Mouse (Mus musculus): Measurements from ENCODE around the gene Hk3. TPM values are rescaled to one million over a fixed set of nuclear protein-coding genes. Genes with fewer than 3 reads are reported as not detected.
A peak's percentile ranks its signal among the peaks of the same experiment; 100 is the strongest.

The Hk3 gene
- polyA plus RNA-seq, 1 experiment from 2014 or later: 1.2 TPM

DNA sequence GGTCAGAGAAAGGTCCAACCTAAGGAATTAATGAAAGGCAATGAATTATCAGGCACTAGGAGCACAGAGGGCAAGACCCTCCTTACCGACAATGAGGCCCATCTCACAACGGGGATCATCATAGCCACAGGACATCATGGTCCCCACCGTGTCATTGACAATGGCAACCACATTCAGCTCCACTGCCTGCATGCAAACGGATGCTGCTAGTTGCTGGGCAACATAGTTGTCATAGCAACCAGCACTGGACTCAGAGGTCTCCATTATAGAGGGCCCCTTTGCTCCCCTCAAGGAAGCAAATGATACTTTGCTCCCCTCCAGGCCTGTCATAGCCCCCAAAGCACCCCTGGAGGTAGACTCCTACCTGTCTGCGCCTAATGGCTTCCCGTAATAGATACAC, 12.6 kb downstream of the Hk3 start:
- Histone ChIP-seq H3K9ac (ENCODE audit: low read depth, low read length) (no peak overlapping the region), H3K9me3 (ENCODE audit: control insufficient read depth, low read length) (no peaks in the 10 kb centered on the region), H3K4me3 (ENCODE audit: low read length) (no peak overlapping the region), H3K36me3 (ENCODE audit: control insufficient read depth, insufficient read depth, low read length) (peaks cover under 1% of the 10 kb centered on the region; the same call in 1 of the 2 replicates), H3K27me3 (replicated peaks; ENCODE audit: control insufficient read depth, insufficient read depth, low read length) (no peaks in the 10 kb centered on the region; the same call in 1 of the 2 replicates), H3K4me2 (ENCODE audit: low read length) (no peak overlapping the region), H3K4me1 (ENCODE audit: control insufficient read depth, insufficient read depth, low read depth, low read length) (peaks cover 16% of the 10 kb centered on the region), H3K27ac (ENCODE audit: low read depth, low read length) (no peak overlapping the region)
- ATAC-seq: peak; percentile 57
- 25% methylated on average over 6 of the region's 6 CpGs for WGBS

DNA sequence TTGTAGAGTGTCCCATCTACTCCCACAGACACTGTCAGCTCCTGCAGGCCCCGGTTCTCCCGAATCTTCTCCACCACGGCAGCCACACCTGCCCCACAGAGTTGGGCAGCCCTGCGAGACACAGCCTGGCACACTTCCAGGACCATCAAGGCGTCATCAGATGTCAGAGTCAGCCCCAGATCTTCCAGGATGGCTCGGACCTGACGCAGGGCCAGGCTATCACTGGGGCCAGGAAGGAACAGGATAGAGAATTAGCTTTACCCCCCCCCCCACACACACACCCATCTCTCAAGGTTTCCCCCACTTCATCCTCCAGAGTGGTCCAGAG, 14.8 kb downstream of the Hk3 start:
- 65% methylated on average over 7 of the region's 7 CpGs for WGBS
- peaks cover 2% of the 10 kb centered on the region; the same call in 1 of the 2 replicates for H3K27me3 ChIP-seq (replicated peaks; ENCODE audit: control insufficient read depth, insufficient read depth, low read length)
- H3K4me3 ChIP-seq (ENCODE audit: low read length): no peak overlapping the region
- H3K4me1 ChIP-seq (ENCODE audit: control insufficient read depth, insufficient read depth, low read depth, low read length): peaks cover 10% of the 10 kb centered on the region
- H3K36me3 ChIP-seq (ENCODE audit: control insufficient read depth, insufficient read depth, low read length): peaks cover 9% of the 10 kb centered on the region; the same call in 1 of the 2 replicates
- no peak overlapping the region for H3K9ac ChIP-seq (ENCODE audit: low read depth, low read length)
- H3K27ac ChIP-seq (ENCODE audit: low read depth, low read length): no peak overlapping the region
- ATAC-seq: no peak
- no peaks in the 10 kb centered on the region for H3K9me3 ChIP-seq (ENCODE audit: control insufficient read depth, low read length)
- H3K4me2 ChIP-seq (ENCODE audit: low read length): no peak overlapping the region

DNA sequence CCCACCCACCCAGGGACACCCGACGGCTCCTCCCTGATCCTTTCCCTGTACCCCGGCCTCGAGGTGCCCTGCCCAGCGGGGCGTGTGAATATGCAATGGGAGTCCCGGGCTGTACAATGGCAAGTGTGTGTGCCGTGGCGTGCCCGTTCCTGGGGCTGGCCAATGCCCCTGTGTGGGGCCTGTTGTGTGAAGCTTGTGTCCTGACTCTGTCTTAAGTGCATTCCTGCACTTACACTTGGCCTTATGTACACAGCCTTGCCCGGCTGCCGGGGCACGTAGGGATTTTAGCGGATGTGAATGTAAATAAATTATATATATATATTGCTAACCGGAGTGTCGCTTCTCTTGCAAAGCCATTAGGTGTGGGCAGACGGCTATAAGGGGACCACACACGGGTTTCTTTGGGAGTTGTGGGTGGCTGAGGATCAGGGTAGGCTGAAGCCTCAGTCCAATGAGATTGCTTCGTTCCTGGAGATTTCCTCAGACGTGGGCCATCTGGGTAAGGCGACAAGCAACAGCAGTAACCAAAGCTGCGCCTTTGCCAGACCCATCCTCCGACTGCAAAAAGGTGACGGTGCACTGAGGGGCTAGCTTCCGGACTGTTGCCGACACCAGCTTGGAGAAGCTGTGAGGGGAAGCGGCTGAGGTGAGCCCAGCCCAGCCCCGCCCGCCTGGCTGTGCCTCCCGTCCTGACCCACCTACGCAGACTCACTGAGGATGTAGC, 15.3 kb downstream of the Hk3 start:
- H3K27ac ChIP-seq (ENCODE audit: low read depth, low read length): no peak overlapping the region
- 59% methylated on average over 31 of the region's 31 CpGs for WGBS
- H3K36me3 ChIP-seq (ENCODE audit: control insufficient read depth, insufficient read depth, low read length): peaks cover 9% of the 10 kb centered on the region; the same call in 1 of the 2 replicates
- no peak for ATAC-seq
- H3K4me2 ChIP-seq (ENCODE audit: low read length): no peak overlapping the region
- H3K27me3 ChIP-seq (replicated peaks; ENCODE audit: control insufficient read depth, insufficient read depth, low read length): peaks cover 2% of the 10 kb centered on the region; the same call in 1 of the 2 replicates
- no peak overlapping the region for H3K4me3 ChIP-seq (ENCODE audit: low read length)
- peaks cover 10% of the 10 kb centered on the region for H3K4me1 ChIP-seq (ENCODE audit: control insufficient read depth, insufficient read depth, low read depth, low read length)
- H3K9me3 ChIP-seq (ENCODE audit: control insufficient read depth, low read length): no peaks in the 10 kb centered on the region
- H3K9ac ChIP-seq (ENCODE audit: low read depth, low read length): no peak overlapping the region

DNA sequence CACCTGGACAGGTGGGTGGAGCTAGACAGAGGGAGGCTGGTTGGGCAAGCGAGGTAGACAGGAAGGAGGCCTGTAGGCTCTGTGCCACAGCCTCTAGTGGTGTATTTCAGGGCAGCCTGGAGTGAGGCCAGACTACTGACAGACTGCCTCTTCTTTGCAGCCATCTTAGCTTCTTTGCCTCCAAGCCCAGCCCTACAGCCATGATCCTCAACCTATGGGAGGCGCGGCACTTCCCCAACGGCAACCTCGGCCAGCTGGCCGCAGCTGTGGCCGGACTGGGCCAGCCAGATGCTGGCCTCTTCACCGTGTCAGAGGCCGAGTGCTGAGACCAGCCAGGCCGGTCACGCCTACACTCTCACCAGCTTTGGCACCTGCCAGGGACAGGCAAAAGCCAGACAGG, 16.5 kb downstream of the Hk3 start:
- H3K4me2 ChIP-seq (ENCODE audit: low read length): no peak overlapping the region
- H3K9me3 ChIP-seq (ENCODE audit: control insufficient read depth, low read length): no peaks in the 10 kb centered on the region
- no peak overlapping the region for H3K9ac ChIP-seq (ENCODE audit: low read depth, low read length)
- ATAC-seq: no peak
- peaks cover 2% of the 10 kb centered on the region; the same call in 1 of the 2 replicates for H3K27me3 ChIP-seq (replicated peaks; ENCODE audit: control insufficient read depth, insufficient read depth, low read length)
- WGBS: 67% methylated on average over 11 of the region's 11 CpGs
- H3K4me1 ChIP-seq (ENCODE audit: control insufficient read depth, insufficient read depth, low read depth, low read length): peaks cover 10% of the 10 kb centered on the region
- H3K27ac ChIP-seq (ENCODE audit: low read depth, low read length): no peak overlapping the region
- H3K4me3 ChIP-seq (ENCODE audit: low read length): no peak overlapping the region
- peaks cover 9% of the 10 kb centered on the region; the same call in 1 of the 2 replicates for H3K36me3 ChIP-seq (ENCODE audit: control insufficient read depth, insufficient read depth, low read length)

DNA sequence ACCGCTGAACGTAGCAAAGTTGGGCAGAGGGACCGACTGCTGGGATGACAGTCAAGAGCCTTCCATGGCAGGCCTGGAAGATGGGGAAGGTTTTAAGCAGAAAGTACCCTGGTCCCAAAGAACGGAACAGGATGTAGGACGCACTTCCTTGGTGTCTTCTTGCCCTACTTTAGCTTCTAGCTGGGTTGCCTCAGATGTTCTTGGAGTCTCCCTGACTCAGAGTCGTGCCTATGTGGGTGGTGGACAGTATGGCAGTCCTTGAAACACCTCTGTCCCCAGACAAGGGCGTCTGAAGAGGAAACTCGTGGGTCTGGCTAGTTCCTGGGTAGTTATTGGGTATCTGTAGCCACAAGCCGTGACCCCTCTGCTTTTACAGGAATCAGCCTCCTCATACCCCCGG, 19.1 kb downstream of the Hk3 start:
- H3K9me3 ChIP-seq (ENCODE audit: control insufficient read depth, low read length): no peaks in the 10 kb centered on the region
- peaks cover 2% of the 10 kb centered on the region; the same call in 1 of the 2 replicates for H3K27me3 ChIP-seq (replicated peaks; ENCODE audit: control insufficient read depth, insufficient read depth, low read length)
- no peak overlapping the region for H3K9ac ChIP-seq (ENCODE audit: low read depth, low read length)
- H3K4me2 ChIP-seq (ENCODE audit: low read length): no peak overlapping the region
- H3K4me1 ChIP-seq (ENCODE audit: control insufficient read depth, insufficient read depth, low read depth, low read length): no peaks in the 10 kb centered on the region
- H3K27ac ChIP-seq (ENCODE audit: low read depth, low read length): no peak overlapping the region
- ATAC-seq: no peak
- H3K4me3 ChIP-seq (ENCODE audit: low read length): no peak overlapping the region
- H3K36me3 ChIP-seq (ENCODE audit: control insufficient read depth, insufficient read depth, low read length): peaks cover 15% of the 10 kb centered on the region; the same call in 1 of the 2 replicates
- 89% methylated on average over 10 of the region's 10 CpGs for WGBS

DNA sequence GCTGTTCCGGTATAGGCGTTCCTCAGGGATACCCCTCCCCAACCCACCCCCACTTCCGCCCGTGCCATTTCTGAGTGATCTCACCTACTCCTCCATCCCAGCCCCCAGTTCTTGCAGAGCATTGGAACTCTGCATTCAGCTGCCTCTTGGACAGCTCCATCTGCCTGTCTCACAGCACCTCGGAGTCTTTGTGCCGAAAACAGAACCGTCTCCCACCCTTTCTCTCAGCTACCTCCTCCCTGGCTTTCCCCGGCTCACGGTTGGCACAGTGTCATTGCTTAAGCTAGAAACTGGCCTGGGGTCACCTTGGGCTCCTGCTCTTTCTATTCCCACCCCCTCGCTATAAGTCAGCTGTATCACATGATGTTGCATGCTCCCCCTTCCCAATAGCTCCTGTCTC, 20.8 kb downstream of the Hk3 start:
- Histone ChIP-seq H3K36me3 (ENCODE audit: control insufficient read depth, insufficient read depth, low read length) (peaks cover 15% of the 10 kb centered on the region; the same call in 1 of the 2 replicates), H3K9me3 (ENCODE audit: control insufficient read depth, low read length) (no peaks in the 10 kb centered on the region), H3K27me3 (replicated peaks; ENCODE audit: control insufficient read depth, insufficient read depth, low read length) (0 out of 2 replicates have a peak, but pooled peaks cover 2% of the 10 kb centered on the region), H3K27ac (ENCODE audit: low read depth, low read length) (no peak overlapping the region), H3K4me2 (ENCODE audit: low read length) (no peak overlapping the region), H3K4me3 (ENCODE audit: low read length) (no peak overlapping the region), H3K4me1 (ENCODE audit: control insufficient read depth, insufficient read depth, low read depth, low read length) (no peaks in the 10 kb centered on the region), H3K9ac (ENCODE audit: low read depth, low read length) (no peak overlapping the region)
- 84% methylated on average over 10 of the region's 10 CpGs for WGBS
- ATAC-seq: no peak

DNA sequence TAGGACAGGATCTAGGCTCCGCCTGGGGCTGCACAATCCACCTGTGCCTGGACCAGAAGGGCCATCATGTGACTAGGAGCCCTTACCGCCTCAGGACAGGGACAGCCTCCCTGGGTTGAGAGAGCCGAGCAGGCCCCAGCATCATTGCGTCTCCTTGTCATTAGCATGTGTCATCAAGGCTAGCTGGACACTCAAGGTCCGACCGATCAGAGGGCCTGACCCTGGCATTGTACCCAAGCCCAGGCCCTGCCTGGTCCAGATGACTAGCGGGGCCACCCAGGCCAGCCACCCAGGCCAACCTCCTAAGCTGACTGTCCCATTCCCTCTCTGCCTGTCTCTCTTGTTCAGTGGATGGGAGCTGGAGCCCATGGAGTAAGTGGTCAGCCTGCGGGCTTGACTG, 23.6 kb downstream of the Hk3 start:
- no peak for ATAC-seq
- H3K4me1 ChIP-seq (ENCODE audit: control insufficient read depth, insufficient read depth, low read depth, low read length): peaks cover 17% of the 10 kb centered on the region
- WGBS: 71% methylated on average over 8 of the region's 8 CpGs
- H3K4me2 ChIP-seq (ENCODE audit: low read length): no peak overlapping the region
- H3K27ac ChIP-seq (ENCODE audit: low read depth, low read length): no peak overlapping the region
- peaks cover 6% of the 10 kb centered on the region; the same call in 1 of the 2 replicates for H3K36me3 ChIP-seq (ENCODE audit: control insufficient read depth, insufficient read depth, low read length)
- H3K27me3 ChIP-seq (replicated peaks; ENCODE audit: control insufficient read depth, insufficient read depth, low read length): no peaks in the 10 kb centered on the region
- no peak overlapping the region for H3K4me3 ChIP-seq (ENCODE audit: low read length)
- H3K9ac ChIP-seq (ENCODE audit: low read depth, low read length): no peak overlapping the region
- H3K9me3 ChIP-seq (ENCODE audit: control insufficient read depth, low read length): no peaks in the 10 kb centered on the region

DNA sequence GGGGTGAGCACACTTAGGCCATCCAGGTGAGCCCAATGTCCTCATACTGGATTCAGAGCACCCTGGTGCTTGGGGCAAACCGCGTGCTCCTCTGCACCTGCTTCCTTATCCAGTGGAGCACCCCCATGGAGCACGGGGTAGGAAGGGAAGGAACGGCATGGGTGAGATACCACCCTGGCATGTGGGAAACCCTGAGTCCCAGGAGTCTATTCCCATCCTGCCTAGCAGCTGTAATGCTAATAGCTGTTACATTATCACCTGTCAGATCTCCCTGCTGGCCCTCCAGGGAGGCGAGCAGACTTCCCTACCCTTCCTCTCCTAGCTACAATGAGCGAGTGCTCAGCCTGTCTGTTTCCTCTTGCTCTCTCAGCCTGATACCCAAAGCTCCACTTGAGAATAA, 26.0 kb downstream of the Hk3 start:
- WGBS: 46% methylated on average over 6 of the region's 6 CpGs
- no peaks in the 10 kb centered on the region for H3K9me3 ChIP-seq (ENCODE audit: control insufficient read depth, low read length)
- no peak overlapping the region for H3K4me2 ChIP-seq (ENCODE audit: low read length)
- no peak overlapping the region for H3K9ac ChIP-seq (ENCODE audit: low read depth, low read length)
- H3K36me3 ChIP-seq (ENCODE audit: control insufficient read depth, insufficient read depth, low read length): peaks cover 10% of the 10 kb centered on the region; the same call in 1 of the 2 replicates
- peaks cover 17% of the 10 kb centered on the region for H3K4me1 ChIP-seq (ENCODE audit: control insufficient read depth, insufficient read depth, low read depth, low read length)
- no peaks in the 10 kb centered on the region for H3K27me3 ChIP-seq (replicated peaks; ENCODE audit: control insufficient read depth, insufficient read depth, low read length)
- no peak overlapping the region for H3K4me3 ChIP-seq (ENCODE audit: low read length)
- no peak overlapping the region for H3K27ac ChIP-seq (ENCODE audit: low read depth, low read length)
- ATAC-seq: no peak

DNA sequence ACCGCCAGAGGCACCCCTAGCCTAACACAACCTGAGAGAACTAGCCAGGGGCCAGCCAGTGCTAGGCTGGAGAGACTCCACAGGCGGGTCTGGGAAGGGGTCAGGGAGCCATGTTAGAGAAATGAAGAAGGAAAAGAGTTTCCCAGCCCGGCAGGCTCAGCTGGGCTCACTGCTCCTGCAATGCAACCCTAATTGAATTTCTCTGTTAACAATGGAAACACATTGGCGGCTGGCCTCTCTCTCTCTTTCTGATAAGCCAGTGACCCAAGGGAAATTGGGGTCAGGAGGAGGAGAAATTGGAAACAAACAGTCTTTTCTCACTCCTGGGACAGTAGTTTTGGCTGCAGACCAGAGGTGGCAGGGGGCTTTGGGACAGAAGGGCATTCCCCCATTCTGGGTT, 26.6 kb downstream of the Hk3 start:
- 0 out of 2 replicates have a peak overlapping the region, but pooled peaks have one; percentile 31 for H3K27ac ChIP-seq (ENCODE audit: low read depth, low read length)
- 14% methylated on average over 4 of the region's 4 CpGs for WGBS
- peak; percentile 41; the same call in 1 of the 2 replicates for ATAC-seq

More for the DNA sequence above, 26.6 kb downstream of the Hk3 start:
- H3K4me1 ChIP-seq (ENCODE audit: control insufficient read depth, insufficient read depth, low read depth, low read length): peaks cover 17% of the 10 kb centered on the region
- H3K4me3 ChIP-seq (ENCODE audit: low read length): no peak overlapping the region
- H3K9me3 ChIP-seq (ENCODE audit: control insufficient read depth, low read length): no peaks in the 10 kb centered on the region
- no peak overlapping the region for H3K4me2 ChIP-seq (ENCODE audit: low read length)
- no peaks in the 10 kb centered on the region for H3K27me3 ChIP-seq (replicated peaks; ENCODE audit: control insufficient read depth, insufficient read depth, low read length)
- H3K9ac ChIP-seq (ENCODE audit: low read depth, low read length): no peak overlapping the region
- H3K36me3 ChIP-seq (ENCODE audit: control insufficient read depth, insufficient read depth, low read length): peaks cover 10% of the 10 kb centered on the region; the same call in 1 of the 2 replicates

All from hindbrain, embryonic 16.5 days (tissue).